Mouse (Mus musculus) forebrain, embryonic 12.5 days (tissue): Measurements from ENCODE around the gene Pgc. TPM values are rescaled to one million over a fixed set of nuclear protein-coding genes. Genes with fewer than 3 reads are reported as not detected.

Source experiments
- ATAC-seq: fragments of 200-750 bp; cut with Nextera tagmentation; 2 replicates; pipeline ENCODE4 v1.8.0; 2017; ENCODE audit warnings: moderate TSS enrichment; ENCODE audit not compliant: low FRiP score
- H3K27ac ChIP-seq: fragments of 300-500 bp; sonication (generic); 2 replicates; pipeline ENCODE4 v1.5.1; 2016; ENCODE audit warnings: mild to moderate bottlenecking
- H3K27me3 ChIP-seq: fragments of 300-500 bp; sonication (generic); 2 replicates; pipeline ENCODE4 v1.6.1; 2016; ENCODE audit warnings: mild to moderate bottlenecking
- H3K36me3 ChIP-seq: fragments of 300-500 bp; sonication (generic); replicated peaks from 2 replicates; pipeline ENCODE4 v1.6.1; 2016; ENCODE audit warnings: mild to moderate bottlenecking
- H3K4me1 ChIP-seq: fragments of 300-500 bp; sonication (generic); 2 replicates; pipeline ENCODE4 v1.6.1; 2016
- H3K4me2 ChIP-seq: fragments of 300-500 bp; sonication (generic); 2 replicates; pipeline ENCODE4 v1.6.1; 2016; ENCODE audit warnings: mild to moderate bottlenecking, moderate library complexity
- H3K4me3 ChIP-seq: fragments of 300-500 bp; sonication (generic); replicated peaks from 2 replicates; pipeline ENCODE4 v1.5.1; 2016; ENCODE audit warnings: mild to moderate bottlenecking
- H3K9ac ChIP-seq: fragments of 300-500 bp; sonication (generic); 2 replicates; pipeline ENCODE4 v1.6.1; 2016; ENCODE audit warnings: mild to moderate bottlenecking
- H3K9me3 ChIP-seq: fragments of 300-500 bp; sonication (generic); 2 replicates; pipeline ENCODE4 v1.6.1; 2016
- WGBS: fragments of 180-500 bp; shearing (Covaris S2); methylation state at CpG from one replicate; pipeline ENCODE4 v1.1.7; 2016; 5-methylcytosine and 5-hydroxymethylcytosine counted together
- polyA plus RNA-seq: library from polyadenylated mRNA; unstranded; fragments of >200 nt; fragmentation: Nextera tagmentation; extraction: Ambion mirVana; gene quantifications from 2 replicates; pipeline ENCODE4 v1.2.1, GENCODE M21; 2016

Pgc gene
- polyA plus RNA-seq, 1 experiment from 2014 or later: not detected

DNA sequence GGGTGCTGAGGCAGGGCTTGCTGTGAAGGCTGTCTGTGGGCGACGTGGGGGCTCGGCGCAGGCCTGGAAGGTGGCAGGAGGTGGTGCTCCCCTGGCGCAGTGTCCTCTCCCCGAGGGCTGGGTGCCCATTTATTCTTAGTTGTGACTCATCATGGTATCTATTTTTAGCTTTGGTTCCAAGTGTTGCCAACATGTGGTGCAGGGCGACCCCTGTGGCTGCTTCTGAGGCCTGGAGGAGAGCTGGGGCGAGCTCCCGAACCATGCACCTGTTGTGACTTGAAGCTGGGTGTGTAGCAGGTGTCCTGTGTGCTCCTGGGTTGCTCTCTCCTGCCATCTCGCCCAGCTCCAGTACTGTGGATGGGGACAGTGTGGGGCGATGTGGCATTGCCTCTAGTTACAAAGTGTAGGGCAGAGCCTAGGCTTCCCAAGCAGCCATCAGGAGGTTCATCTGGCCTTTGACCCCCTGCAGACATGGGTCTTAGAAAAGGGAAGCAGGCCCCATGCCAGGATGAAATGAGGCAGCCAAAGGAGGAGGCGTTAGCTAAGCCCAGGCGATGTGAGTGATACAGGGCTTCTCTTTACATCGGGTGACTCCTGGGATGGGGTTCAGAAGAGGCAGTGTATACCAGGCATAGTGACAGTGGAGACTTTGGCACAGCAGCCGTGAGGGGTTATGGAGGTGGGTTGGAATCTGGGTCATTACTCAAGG, 33.2 kb downstream of the Pgc start:
- Histone ChIP-seq H3K4me1 (peaks cover 11% of the 10 kb centered on the region), H3K36me3 (no peaks in the 10 kb centered on the region), H3K9ac (no peak overlapping the region), H3K9me3 (no peaks in the 10 kb centered on the region), H3K4me3 (no peak overlapping the region), H3K27me3 (no peaks in the 10 kb centered on the region; the same call in 1 of the 2 replicates), H3K27ac (no peak overlapping the region), H3K4me2 (no peak overlapping the region)
- no peak for ATAC-seq
- WGBS: 75% methylated on average over 15 of the region's 15 CpGs

DNA sequence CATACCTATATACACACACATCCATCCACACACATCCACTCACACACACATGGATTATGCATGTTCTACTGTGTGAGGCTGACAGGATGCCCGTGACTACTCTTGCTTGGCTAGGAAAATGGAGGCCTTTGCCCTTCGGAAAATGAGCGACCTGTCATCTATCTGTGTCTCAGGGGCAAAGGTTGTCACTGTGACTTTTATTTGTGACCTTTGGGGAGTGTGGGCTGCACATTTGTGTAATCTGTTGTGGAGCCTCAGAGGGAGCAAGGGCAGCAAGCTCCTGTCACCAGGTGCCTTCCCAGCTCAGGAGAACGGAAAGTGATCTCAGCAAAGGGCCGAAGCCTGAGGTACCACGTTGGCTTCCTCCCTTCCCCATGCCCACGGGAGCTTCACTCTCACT, 35.4 kb downstream of the Pgc start:
- peaks cover under 1% of the 10 kb centered on the region; the same call in 1 of the 2 replicates for H3K27me3 ChIP-seq
- H3K9me3 ChIP-seq: no peaks in the 10 kb centered on the region
- no peaks in the 10 kb centered on the region for H3K36me3 ChIP-seq
- no peak overlapping the region for H3K9ac ChIP-seq
- H3K4me1 ChIP-seq: peaks cover 11% of the 10 kb centered on the region
- H3K4me3 ChIP-seq: no peak overlapping the region
- ATAC-seq: no peak
- no peak overlapping the region for H3K27ac ChIP-seq
- no peak overlapping the region for H3K4me2 ChIP-seq
- 84% methylated on average over 7 of the region's 7 CpGs for WGBS

DNA sequence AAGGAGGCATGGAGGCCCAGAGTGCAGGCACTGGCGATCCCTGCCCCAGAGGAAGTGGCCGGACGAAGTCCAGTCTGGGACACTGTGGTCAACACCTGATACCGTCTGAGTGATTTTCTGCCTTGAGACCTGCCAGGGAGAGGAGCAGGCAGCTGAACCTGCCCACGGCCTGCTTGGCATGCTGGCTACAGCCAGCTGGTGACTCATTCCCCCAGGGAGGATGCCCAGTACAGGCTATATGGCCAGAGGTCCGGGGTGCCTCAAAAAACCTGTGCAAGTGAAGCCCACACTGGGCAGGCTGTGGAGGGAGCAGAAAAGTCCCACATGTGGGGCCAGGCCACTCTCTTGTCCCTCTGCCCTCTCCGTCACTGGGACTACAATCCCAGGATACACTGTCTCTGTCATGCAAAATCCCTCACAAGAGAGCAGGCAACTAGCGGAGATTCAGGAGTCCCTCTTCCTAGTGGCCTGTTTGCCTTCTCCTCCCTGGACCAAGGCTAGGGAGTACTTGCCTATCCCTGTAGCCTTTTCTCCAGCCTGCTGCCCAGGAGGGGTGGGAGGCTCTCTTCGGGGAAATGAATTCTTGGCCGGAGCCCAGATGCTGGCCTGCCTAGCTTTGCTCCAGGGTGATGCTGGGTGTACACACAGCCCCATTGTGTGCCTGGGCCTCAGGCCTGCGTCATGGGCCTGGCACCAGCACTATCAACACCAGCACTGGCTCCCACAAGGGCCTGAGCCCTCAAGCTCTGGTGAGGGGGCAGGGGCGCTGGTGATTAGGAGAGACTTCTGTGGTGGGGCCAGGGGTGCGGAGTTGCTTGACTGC, 36.1 kb downstream of the Pgc start:
- H3K4me1 ChIP-seq: peaks cover 11% of the 10 kb centered on the region
- H3K9ac ChIP-seq: no peak overlapping the region
- H3K27ac ChIP-seq: peak overlapping the region; percentile 50; the same call in 1 of the 2 replicates
- H3K4me2 ChIP-seq: no peak overlapping the region
- 82% methylated on average over 13 of the region's 13 CpGs for WGBS
- peak; percentile 63; the same call in 1 of the 2 replicates for ATAC-seq
- peaks cover 3% of the 10 kb centered on the region; the same call in 1 of the 2 replicates for H3K27me3 ChIP-seq
- no peaks in the 10 kb centered on the region for H3K9me3 ChIP-seq
- no peak overlapping the region for H3K4me3 ChIP-seq
- no peaks in the 10 kb centered on the region for H3K36me3 ChIP-seq

DNA sequence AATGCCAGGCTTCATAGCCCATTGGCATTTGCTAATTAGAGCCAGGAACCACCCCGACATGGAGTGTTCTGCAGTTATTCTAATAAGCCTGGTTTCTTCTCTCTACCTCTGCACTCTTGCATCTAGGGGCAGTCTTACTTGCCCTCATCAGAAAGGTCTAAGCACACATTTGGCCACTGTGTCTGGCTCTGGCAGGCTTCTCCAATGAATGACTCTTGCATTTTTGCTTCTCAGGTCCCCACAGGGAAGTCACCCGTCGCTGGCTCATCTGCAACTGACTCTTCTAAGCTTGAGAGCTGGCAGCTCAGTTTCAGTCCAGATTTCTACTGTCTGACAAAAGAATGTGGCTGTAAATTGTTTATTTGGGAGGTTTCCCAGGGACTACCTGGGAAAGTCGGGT, 39.3 kb downstream of the Pgc start:
- Histone ChIP-seq H3K36me3 (no peaks in the 10 kb centered on the region), H3K27me3 (peaks cover 3% of the 10 kb centered on the region; the same call in 1 of the 2 replicates), H3K4me2 (no peak overlapping the region), H3K4me1 (peaks cover 11% of the 10 kb centered on the region), H3K4me3 (no peak overlapping the region), H3K9ac (no peak overlapping the region), H3K27ac (no peak overlapping the region), H3K9me3 (no peaks in the 10 kb centered on the region)
- 83% methylated on average over 4 of the region's 4 CpGs for WGBS
- no peak for ATAC-seq

DNA sequence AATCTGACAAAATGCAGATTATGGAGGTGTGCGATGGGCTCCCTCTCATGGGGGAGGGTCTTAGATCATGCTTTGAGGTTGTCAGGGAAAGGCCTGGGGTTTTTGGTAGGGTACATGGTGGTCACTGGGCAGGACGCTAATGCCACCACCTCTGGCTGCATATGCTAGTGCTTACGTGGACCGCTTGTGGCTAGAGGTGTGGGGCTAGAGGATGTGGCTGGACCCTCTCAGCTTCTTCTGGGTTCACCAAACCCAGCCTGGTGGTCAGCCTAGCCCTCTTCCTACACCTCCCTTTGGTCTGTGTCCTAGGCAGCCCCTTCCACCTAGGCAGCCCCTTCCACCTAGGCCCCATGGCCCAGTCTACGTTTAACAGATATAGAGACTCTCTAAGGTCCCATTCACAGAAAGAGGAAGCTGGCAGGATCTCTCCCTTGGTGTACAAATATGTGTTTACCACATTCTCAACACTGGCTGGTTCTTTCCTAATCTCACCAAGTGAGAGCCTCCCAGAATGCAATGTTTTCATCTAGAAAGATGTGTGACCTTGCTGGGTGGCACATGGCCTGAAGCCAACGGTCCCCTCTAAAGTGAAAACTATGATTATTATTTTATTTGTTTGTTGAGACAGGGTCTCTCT, 39.9 kb downstream of the Pgc start:
- 90% methylated on average over 6 of the region's 6 CpGs for WGBS
- no peaks in the 10 kb centered on the region for H3K9me3 ChIP-seq
- no peak for ATAC-seq
- H3K27me3 ChIP-seq: peaks cover 3% of the 10 kb centered on the region; the same call in 1 of the 2 replicates
- H3K36me3 ChIP-seq: no peaks in the 10 kb centered on the region
- no peak overlapping the region for H3K27ac ChIP-seq
- H3K4me3 ChIP-seq: no peak overlapping the region
- peaks cover 11% of the 10 kb centered on the region for H3K4me1 ChIP-seq
- H3K9ac ChIP-seq: no peak overlapping the region
- no peak overlapping the region for H3K4me2 ChIP-seq

DNA sequence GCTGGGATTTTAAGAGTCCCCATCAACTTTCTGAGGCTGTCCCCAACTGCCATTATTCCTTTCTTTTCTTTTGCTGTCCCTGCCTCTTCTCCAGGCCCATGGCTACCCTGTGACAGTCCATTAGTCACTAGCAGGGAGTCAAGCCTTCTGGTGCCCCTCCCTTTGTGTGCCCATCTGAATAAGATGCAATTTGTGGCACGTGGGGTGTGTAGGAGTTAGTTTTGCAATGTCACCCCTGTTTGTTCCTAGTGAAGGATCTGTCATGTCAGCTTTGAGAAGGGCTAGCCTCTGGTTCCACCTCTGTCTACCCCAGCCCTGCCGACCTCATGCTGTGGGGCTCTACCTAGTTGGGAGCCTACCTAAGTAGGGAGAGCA, 40.4 kb downstream of the Pgc start:
- no peaks in the 10 kb centered on the region for H3K9me3 ChIP-seq
- no peak overlapping the region for H3K4me2 ChIP-seq
- no peak overlapping the region for H3K9ac ChIP-seq
- WGBS: 75% methylated on average over 2 of the region's 2 CpGs
- no peak for ATAC-seq
- H3K36me3 ChIP-seq: no peaks in the 10 kb centered on the region
- H3K4me1 ChIP-seq: peaks cover 11% of the 10 kb centered on the region
- H3K27me3 ChIP-seq: peaks cover 3% of the 10 kb centered on the region; the same call in 1 of the 2 replicates
- H3K27ac ChIP-seq: no peak overlapping the region
- no peak overlapping the region for H3K4me3 ChIP-seq

DNA sequence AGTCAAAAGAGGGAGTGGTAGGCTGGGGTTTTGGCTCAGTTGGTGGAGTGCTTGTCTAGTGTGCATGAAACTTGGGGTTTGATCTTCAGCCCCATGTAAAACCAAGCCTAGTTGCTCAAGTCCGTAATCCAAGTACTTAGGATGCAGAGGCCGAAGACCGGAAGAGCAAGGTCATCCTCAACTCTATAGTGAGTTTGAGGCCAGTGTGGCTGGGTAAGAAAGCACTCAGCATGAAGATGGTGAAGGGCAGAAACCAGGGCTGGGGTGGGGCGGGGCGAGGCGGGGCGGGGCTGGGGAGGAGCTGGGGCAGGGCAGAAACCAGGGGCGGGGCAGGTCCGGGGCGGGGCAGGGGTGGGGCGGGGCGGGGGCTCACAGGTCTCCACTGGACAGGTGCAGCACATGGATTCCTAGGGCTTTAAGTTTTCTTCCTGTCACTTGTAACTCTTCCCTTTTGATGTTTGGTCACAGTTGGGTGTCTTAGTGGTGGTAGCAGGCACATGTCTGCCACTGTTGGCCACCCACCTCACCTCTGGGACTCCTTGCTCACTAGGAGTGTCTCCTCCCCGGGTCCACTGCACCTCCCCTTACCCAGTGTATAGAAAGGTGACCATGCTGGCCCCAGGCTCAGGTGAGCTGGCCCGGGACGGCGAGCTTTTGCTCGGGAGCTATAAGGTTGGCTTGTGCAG, 41.0 kb downstream of the Pgc start:
- H3K27ac ChIP-seq: no peak overlapping the region
- H3K9ac ChIP-seq: no peak overlapping the region
- peaks cover 10% of the 10 kb centered on the region for H3K4me1 ChIP-seq
- no peaks in the 10 kb centered on the region for H3K36me3 ChIP-seq
- WGBS: 79% methylated on average over 8 of the region's 17 CpGs
- H3K9me3 ChIP-seq: no peaks in the 10 kb centered on the region
- peaks cover 3% of the 10 kb centered on the region; the same call in 1 of the 2 replicates for H3K27me3 ChIP-seq
- no peak for ATAC-seq
- H3K4me3 ChIP-seq: no peak overlapping the region
- no peak overlapping the region for H3K4me2 ChIP-seq

DNA sequence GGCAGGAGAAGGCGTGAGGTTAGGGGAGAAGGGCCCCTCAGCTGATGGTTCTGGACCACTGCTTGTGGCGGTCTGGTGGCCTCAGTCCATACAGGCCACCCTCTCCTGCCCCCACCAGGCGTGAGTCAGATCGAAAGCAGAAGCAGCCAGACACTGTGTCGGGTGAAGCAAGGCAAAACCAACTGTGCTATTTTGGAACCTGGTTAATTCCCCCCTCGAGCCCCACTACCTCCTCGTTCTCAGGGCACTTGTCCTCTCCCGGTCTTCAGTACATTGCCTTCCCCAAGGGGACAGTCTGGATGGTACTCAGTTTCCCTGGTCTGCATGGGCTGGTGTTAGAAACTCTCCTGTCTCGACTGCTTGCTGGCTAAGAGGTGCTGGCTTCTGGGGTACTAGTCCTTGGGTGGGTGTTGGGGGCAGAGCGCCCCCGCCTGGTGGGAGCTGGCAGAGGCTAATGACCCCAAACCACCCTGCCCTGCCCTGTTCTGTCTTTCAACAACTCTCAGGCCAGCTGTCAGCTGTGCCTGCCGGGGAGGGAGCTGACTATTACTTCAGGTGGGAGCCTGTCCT, 42.1 kb downstream of the Pgc start:
- no peaks in the 10 kb centered on the region for H3K4me1 ChIP-seq
- no peak for ATAC-seq
- no peaks in the 10 kb centered on the region for H3K9me3 ChIP-seq
- H3K27me3 ChIP-seq: peaks cover 3% of the 10 kb centered on the region; the same call in 1 of the 2 replicates
- H3K9ac ChIP-seq: no peak overlapping the region
- no peak overlapping the region for H3K4me3 ChIP-seq
- 53% methylated on average over 12 of the region's 12 CpGs for WGBS
- no peak overlapping the region for H3K27ac ChIP-seq
- H3K36me3 ChIP-seq: no peaks in the 10 kb centered on the region
- no peak overlapping the region for H3K4me2 ChIP-seq

DNA sequence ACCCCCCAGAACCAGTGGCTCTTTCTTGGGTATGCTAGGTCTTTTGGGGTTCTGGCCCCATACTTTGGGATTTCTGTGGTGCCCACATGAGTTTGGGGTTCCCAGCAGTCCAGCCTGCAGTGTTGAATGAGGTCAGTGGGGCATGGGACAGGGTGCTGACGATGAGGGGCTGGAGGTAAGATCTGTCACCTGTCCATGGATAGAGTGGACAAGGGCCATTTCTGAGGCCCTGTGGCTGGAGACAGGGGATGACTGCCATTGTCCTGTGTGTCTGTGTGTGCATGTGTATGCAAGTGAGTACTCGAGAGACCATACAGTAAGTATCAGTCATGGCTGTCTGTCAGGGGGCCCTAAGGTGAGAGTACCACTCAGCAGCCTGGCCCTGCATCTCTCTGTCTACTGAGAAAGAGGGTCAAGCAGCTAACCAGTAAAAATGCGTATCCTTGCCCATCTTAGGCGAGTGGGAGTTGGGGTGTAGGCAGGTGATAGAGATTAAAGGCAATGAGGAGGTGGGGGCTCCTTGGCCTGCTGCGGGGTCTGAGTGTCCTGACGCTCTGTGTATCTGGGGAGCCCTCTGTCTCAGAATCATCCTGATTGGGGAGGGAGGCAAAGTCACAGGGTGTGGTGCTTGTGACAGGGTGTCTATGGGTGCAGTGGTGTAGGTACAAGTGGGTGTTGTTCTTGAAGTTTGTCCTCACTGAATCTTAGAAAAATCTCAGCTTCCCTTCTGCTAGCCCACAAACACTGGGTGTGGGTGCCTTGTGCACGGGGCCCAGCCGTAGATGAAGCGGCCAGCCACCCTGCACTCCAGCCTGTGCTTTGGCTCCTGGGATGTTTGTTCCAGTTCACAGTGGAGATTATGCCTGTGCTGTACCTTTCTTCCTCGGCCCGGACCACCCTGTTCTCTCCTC, 43.0 kb downstream of the Pgc start:
- Histone ChIP-seq H3K9me3 (no peaks in the 10 kb centered on the region), H3K36me3 (no peaks in the 10 kb centered on the region), H3K4me3 (no peak overlapping the region), H3K27ac (no peak overlapping the region), H3K27me3 (0 out of 2 replicates have a peak, but pooled peaks cover 3% of the 10 kb centered on the region), H3K4me1 (no peaks in the 10 kb centered on the region), H3K9ac (no peak overlapping the region), H3K4me2 (no peak overlapping the region)
- 87% methylated on average over 11 of the region's 11 CpGs for WGBS
- ATAC-seq: no peak

DNA sequence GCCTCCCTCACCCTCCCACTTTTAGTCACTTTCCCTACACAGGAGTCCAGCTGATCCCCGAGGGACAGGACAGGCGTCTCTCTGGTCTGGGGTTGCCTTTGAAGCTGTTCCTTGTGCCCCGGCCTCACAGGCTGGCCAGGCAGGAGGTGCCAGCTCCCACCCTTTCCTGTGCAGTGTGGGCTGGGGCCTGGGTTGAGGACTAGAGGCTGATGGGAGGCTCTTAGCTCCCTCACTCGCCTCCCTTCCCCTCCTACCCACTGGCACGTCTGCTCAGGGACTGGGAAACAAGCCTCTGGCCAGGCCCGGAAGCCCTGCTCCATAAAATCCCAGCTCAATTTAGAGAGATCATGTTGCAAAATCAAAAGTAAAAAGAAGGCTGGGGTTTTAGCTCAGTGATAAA, 47.0 kb downstream of the Pgc start:
- H3K36me3 ChIP-seq: no peaks in the 10 kb centered on the region
- no peaks in the 10 kb centered on the region for H3K9me3 ChIP-seq
- no peaks in the 10 kb centered on the region; the same call in 1 of the 2 replicates for H3K27me3 ChIP-seq
- ATAC-seq: no peak
- H3K4me2 ChIP-seq: no peak overlapping the region
- H3K4me3 ChIP-seq: no peak overlapping the region
- no peak overlapping the region for H3K27ac ChIP-seq
- H3K4me1 ChIP-seq: no peaks in the 10 kb centered on the region
- 77% methylated on average over 6 of the region's 6 CpGs for WGBS
- no peak overlapping the region for H3K9ac ChIP-seq

DNA sequence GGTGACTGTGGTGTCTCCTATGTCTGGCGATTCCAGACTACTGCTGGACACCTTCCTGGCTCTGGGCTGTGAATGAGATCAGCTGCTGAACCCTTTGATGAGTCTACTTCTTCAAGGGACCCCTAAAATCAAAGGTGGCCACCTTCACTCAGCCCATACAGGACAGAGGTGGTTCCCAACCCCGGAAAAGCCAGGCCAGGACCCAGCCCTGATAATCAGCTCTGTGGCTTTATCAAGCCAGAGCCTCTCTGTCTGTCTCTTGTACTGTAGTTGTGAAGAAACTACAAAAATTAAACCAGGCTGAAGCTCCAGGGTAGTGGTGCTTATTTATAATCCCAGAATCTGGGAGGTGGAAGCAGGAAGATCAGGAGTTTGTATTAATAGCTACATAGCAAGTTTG, 50.5 kb downstream of the Pgc start:
- Histone ChIP-seq H3K4me1 (no peaks in the 10 kb centered on the region), H3K9me3 (no peaks in the 10 kb centered on the region), H3K4me3 (no peak overlapping the region), H3K27ac (no peak overlapping the region), H3K36me3 (no peaks in the 10 kb centered on the region), H3K9ac (no peak overlapping the region), H3K27me3 (no peaks in the 10 kb centered on the region; the same call in 1 of the 2 replicates), H3K4me2 (no peak overlapping the region)
- ATAC-seq: no peak
- WGBS: 75% methylated on average over 2 of the region's 2 CpGs
